ENCODE assay signal across 8 mouse cellular contexts in the genomic region with DNA sequence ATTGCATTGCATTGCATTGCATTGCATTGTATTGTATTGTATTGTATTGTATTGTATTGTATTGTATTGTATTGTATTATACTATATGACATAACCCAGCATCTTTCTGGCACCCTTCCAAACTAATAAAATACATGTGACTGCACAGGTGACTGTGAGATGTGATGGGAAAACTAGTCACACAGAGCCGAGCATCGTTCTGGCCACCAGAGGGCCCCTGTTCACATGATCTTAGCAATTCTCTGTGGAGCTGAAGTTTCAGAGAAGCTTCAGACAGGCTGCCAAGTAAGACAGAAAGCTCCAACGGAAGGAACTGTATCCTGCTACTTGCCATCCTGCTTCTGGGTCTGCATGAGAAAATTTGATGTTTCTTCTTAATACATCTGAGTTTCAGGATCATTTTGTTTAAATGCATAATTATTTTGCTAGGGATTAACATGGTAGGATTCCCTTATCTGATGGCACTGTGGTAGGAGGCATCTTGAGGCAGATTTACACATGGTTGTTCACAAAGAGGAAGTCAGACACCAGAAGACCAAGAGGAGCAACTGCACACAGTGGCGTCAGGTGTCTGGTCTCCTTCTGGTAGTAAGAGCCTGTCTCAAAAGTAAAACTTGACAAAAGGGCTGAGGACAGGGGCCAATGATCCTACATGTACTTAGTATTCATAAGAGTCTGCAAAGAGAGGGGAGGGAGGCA.
DNase-seq lines count a peak whose midpoint lies in the region; ATAC-seq and TF ChIP-seq lines count a peak whose summit lies in the region.

No protein-coding gene starts in this region.

- no peak overlapping the region for H3K4me3 ChIP-seq in forebrain, postnatal 0 days (ENCODE audit: low read depth, low read length)
- H3K4me3 ChIP-seq in midbrain, postnatal 0 days (ENCODE audit: low read depth, low read length), result no peak overlapping the region

- H3K9me3 ChIP-seq in forebrain, postnatal 0 days (ENCODE audit: low read length), result no peaks in the 10 kb centered on the region
- no peaks in the 10 kb centered on the region for H3K9me3 ChIP-seq in midbrain, postnatal 0 days (ENCODE audit: low read length)

- no peak overlapping the region for H3K27ac ChIP-seq in forebrain, postnatal 0 days (ENCODE audit: low read depth, low read length)
- H3K27ac ChIP-seq in midbrain, postnatal 0 days (ENCODE audit: low read depth, low read length), result no peak overlapping the region

- no peaks in the 10 kb centered on the region for H3K36me3 ChIP-seq in forebrain, postnatal 0 days (ENCODE audit: insufficient read depth)
- no peaks in the 10 kb centered on the region for H3K36me3 ChIP-seq in midbrain, postnatal 0 days (ENCODE audit: insufficient read depth, low read length)

- WGBS in forebrain, postnatal 0 days, result 18% methylated on average over 4 of the region's 4 CpGs
- WGBS in midbrain, postnatal 0 days, result 24% methylated on average over 4 of the region's 4 CpGs

- H3K4me2 ChIP-seq in forebrain, postnatal 0 days (ENCODE audit: low read depth), result no peak overlapping the region
- no peak overlapping the region for H3K4me2 ChIP-seq in midbrain, postnatal 0 days (ENCODE audit: low read depth, low read length, poor library complexity, severe bottlenecking)

- peak; percentile 73 for ATAC-seq in forebrain, postnatal 0 days
- ATAC-seq in midbrain, postnatal 0 days (ENCODE audit: low FRiP score), result peak; percentile 61; the same call in 1 of the 2 replicates

- intact Hi-C loops in gastrocnemius, postnatal 36 days (cut with DNase I), result no loop called here
- intact Hi-C loops in left cerebral cortex, postnatal 10 days (cut with DNase I), result loop anchor here (5.0 kb wide), 1 partner anchor 832 kb away; no protein-coding TSS in a partner anchor

- peak; percentile 72 for TF ChIP-seq CTCF in forebrain, postnatal 0 days (IDR thresholded peaks at IDR 0.05; ENCODE audit: low read depth)
- peak; percentile 81 for TF ChIP-seq CTCF in midbrain, postnatal 0 days (IDR thresholded peaks at IDR 0.05)

- DNase-seq in gastrocnemius, postnatal 10 days, result peak; percentile 26
- DNase-seq in gastrocnemius, postnatal 36 days, result no peak
- peak; percentile 12 to 23 for DNase-seq in urinary bladder, postnatal 36 days (ENCODE audit: low spot score in 2 of 2)
- no peak for DNase-seq in urinary bladder, postnatal 4 days (ENCODE audit: low spot score in 2 of 2)
- peak; percentile 63 for DNase-seq in forebrain, postnatal 0 days
- DNase-seq in left cerebral cortex, postnatal 10 days (ENCODE audit: extremely low spot score in 1 of 2, low spot score in 2 of 2), result peak; percentile 31 to 59
- peak; percentile 78 for DNase-seq in midbrain, postnatal 0 days (ENCODE audit: low spot score)
- DNase-seq in thymus, postnatal 10 days (ENCODE audit: low spot score in 2 of 2), result no peak

- H3K27me3 ChIP-seq in forebrain, postnatal 0 days (ENCODE audit: insufficient read depth, low read length), result no peaks in the 10 kb centered on the region
- no peaks in the 10 kb centered on the region for H3K27me3 ChIP-seq in midbrain, postnatal 0 days (ENCODE audit: insufficient read depth, low read length)

- H3K9ac ChIP-seq in forebrain, postnatal 0 days, result no peak overlapping the region
- no peak overlapping the region for H3K9ac ChIP-seq in midbrain, postnatal 0 days (replicated peaks; ENCODE audit: low read length, poor library complexity, severe bottlenecking)

- H3K4me1 ChIP-seq in forebrain, postnatal 0 days (ENCODE audit: insufficient read depth), result no peaks in the 10 kb centered on the region
- H3K4me1 ChIP-seq in midbrain, postnatal 0 days (ENCODE audit: insufficient read depth, low read length), result no peaks in the 10 kb centered on the region

Comparison
In these comparisons a context has a peak if more than half of its experiments do, and no peak if none do; other contexts are left out.
1. DNase-seq: peak in gastrocnemius, postnatal 10 days (single experiment), urinary bladder, postnatal 36 days (2 of 2), forebrain, postnatal 0 days (single experiment), left cerebral cortex, postnatal 10 days (2 of 2) and midbrain, postnatal 0 days (single experiment); none in gastrocnemius, postnatal 36 days (0 of 2), urinary bladder, postnatal 4 days (0 of 2) and thymus, postnatal 10 days (0 of 2).